Comparison of ENCODE assay signal across 17 mouse cellular contexts in the genomic region with DNA sequence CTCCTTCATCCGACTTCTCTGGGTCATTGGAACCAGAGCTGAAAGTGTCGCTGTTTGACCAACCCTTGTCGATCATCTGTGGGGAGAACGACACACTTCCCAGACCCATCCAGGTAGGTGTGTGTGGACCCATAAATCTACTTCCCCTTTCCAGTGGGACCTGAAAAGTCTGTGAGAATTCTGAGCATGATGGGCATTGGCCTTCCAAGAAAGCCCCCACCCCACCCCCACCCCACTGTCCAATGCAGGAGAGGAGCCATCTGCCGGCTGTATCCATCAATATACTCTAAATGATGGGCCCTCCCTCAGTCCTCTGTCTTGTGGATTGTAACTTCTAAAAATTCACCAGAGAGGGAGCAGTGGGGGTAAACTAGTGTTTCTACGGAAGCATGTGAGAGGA.
"Had no signal": no experiment of that assay in that cellular context is flagged by ENCODE, and none has a peak within 500 bp of the region (broad histone marks: within the 10 kb centered on the region; RNA-seq: fewer than 3 reads in every experiment).

No protein-coding gene starts in this region.

- H3K9ac ChIP-seq: liver, embryonic 13.5 days; midbrain, embryonic 15.5 days; neural tube, embryonic 12.5 days; neural tube, embryonic 15.5 days; stomach, embryonic 15.5 days had no signal

- ATAC-seq: intestine, embryonic 16.5 days; midbrain, embryonic 15.5 days had no signal

- H3K4me3 ChIP-seq: left cerebral cortex, adult 2 months; liver, embryonic 13.5 days; megakaryocyte, embryonic 14.5 days; midbrain, embryonic 10.5 days; midbrain, embryonic 15.5 days; neural tube, embryonic 12.5 days; neural tube, embryonic 15.5 days; stomach, embryonic 15.5 days had no signal

- DNase-seq: kidney, adult 2 months; kidney, postnatal 25 days; layer of hippocampus, postnatal 36 days; liver, embryonic 13.5 days; lung, adult 2 months; right cerebral cortex, postnatal 25 days; thymus, adult 2 months; thymus, postnatal 14 days had no signal

- H3K27ac ChIP-seq: kidney, postnatal 0 days; left cerebral cortex, adult 2 months; liver, embryonic 13.5 days; midbrain, embryonic 10.5 days; midbrain, embryonic 15.5 days; neural tube, embryonic 12.5 days; neural tube, embryonic 15.5 days; stomach, embryonic 15.5 days had no signal

- H3K4me1 ChIP-seq: stomach, embryonic 15.5 days had no signal

- H3K4me2 ChIP-seq: liver, embryonic 13.5 days; midbrain, embryonic 15.5 days; neural tube, embryonic 12.5 days; neural tube, embryonic 15.5 days; stomach, embryonic 15.5 days had no signal

- H3K36me3 ChIP-seq: liver, embryonic 13.5 days; midbrain, embryonic 10.5 days; midbrain, embryonic 15.5 days; neural tube, embryonic 12.5 days; neural tube, embryonic 15.5 days; stomach, embryonic 15.5 days had no signal

- H3K9me3 ChIP-seq: liver, embryonic 13.5 days; megakaryocyte, embryonic 14.5 days; midbrain, embryonic 10.5 days; midbrain, embryonic 15.5 days; neural tube, embryonic 12.5 days; neural tube, embryonic 15.5 days; stomach, embryonic 15.5 days had no signal

- H3K27me3 ChIP-seq: liver, embryonic 13.5 days; megakaryocyte, embryonic 14.5 days; midbrain, embryonic 15.5 days; neural tube, embryonic 12.5 days; neural tube, embryonic 15.5 days; stomach, embryonic 15.5 days had no signal
